Mouse (Mus musculus): ENCODE measurements around the gene Melk.

GRCm38 (mm10) chr4:44265500-44265899 is 35.2 kb upstream of the Melk start:
- no peak for TF ChIP-seq EP300 (IDR thresholded peaks at IDR 0.05; ENCODE audit: low read depth)
- no peak for TF ChIP-seq CTCF (IDR thresholded peaks at IDR 0.05; ENCODE audit: low read depth)

Measured in liver, embryonic 14.5 days (tissue).